Mouse (Mus musculus): ENCODE results near the gene Taldo1.
"Not testable (repeated sequence)": the region's sequence is repeated elsewhere in the genome, so short reads cannot be mapped to it uniquely, and the experiment has no call there.

Gene Taldo1

DNA sequence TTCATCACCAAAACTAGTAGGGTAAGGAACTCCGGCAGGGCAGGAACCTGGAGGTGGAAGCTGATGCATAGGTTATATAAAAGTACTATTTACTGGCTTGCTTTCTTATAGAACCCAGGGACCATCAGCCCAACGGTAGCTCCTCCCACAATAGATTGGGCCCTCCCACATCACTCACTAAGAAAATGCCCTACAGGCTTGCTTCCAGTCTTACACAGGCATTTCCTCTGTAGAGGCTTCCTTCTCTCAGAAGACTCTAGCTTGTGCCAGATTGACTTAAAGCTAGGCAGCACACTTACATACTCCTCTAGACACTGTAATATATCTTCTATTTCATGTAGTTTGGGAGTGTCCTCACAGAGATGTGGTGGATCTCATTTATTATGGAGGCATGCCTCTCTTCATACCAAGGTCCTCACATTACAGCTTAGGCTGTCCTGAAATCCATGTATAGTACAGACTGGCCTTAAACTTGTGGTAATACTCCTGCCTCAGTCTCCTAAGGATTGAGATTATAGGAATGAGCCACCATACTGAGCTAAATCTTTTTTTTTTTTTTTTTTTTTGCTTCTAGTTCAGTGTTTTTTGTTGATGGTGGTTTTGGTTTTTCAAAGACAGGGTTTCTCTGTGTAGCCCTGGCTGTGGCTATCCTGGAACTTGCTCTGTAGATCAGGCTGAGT, 4.1 kb upstream of the Taldo1 start:
- peak; percentile 37 for DNase-seq (ENCODE audit: low read depth)

DNA sequence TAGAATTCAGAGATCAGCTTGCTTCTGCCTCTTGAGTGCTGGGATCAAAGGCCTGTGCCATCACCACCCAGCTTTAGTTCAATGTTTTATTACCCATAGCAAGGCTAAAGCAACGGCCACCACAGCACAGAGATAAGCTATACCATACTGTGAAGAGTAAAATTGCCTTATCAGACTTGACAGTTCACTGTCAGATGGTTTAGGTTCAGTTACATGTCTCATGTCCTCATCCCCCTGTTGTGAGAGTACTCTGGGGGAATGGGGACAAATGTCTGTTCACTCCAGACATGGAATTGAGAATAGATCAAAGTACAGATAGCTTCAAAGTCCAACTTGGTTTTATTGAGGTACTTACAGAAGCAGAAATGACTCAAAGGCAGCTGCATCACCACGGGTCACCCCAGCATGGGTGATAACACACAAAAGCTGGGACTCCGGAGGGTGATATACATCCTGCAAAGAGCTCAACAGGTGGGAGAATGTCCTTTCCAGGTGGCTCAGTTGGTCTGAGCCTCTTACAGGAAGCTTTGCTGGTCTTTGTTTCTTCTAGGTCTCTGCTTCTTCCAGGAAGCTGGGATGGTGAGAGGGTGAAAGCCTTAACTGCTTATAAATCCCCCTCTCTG, 3.4 kb upstream of the Taldo1 start:
- no peak for DNase-seq (ENCODE audit: low read depth)

DNA sequence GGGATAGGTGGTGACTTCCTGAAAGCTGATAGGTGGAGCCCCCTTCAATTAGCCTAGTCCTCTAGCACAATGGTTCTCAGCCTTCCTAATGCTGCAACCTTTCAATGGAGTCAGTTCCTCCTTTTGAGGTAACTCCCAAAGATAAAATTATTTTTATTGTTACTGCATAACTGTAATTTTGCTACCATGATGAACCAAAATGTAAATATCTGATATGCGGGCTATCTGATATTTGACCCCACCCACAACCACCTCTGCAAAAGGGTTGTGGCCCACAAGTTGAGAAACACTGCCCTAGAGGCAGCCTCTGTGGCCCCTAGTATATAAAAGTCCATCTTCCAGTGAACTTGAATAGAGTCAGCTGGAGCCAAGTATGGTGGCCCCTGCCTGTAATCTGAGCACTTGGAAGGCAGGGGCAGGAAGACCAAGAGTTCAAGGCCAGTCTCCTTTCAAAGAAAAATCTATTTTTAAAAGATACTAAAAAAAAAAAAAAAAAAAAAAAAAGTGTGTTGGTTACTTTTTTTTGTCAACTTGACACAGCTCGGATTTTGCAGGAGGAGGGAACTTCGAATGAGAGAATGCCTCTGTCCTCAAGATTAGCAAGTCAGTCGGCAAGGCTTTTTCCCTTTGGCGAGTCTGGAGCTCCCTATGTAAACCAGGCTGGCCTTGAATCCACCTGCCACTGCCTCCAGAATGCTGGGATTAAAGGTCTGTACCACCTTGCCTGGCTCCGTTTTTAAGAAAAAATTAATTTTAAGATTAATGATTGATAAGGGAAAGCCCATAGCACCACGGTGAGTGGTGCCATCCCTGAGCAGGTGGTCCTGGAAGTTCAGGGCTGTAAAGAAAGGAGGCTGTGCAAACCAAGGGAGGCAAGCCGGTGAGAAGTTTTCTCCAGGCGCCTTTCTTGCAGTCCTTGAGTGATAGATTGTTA, 1.4 kb upstream of the Taldo1 start:
- no peak for DNase-seq (ENCODE audit: low read depth)

DNA sequence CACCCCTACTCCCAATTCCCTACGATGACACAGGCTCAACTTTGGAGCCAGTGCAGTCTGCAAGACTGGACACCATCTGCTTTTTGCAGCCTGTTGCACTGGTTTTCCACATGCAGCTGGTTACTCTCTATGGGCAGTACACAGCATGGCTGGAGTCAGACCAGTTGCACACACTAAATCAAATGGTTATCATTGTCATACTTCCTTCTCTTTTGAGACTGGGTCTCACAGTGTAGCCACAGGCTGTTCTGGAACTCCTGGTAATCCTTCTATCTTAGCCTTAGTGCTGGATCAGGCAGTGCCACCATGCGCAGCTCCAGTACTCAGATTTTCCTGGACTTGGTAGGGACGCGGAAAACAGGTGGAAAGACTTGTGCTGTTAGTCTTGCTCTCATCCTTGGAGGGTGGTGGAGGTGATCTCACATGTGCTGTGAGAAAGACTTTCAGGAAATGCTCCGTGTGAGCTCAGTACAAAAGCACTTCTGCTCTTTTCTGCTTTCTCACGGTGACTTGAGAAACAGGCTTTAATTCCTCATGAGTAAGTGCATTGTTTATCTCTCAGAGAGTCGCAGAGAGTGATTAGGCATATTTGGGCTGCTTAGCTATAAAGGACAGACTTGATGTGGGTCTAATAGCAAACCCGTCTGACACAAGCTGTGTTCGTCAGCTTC, 688 bp downstream of the Taldo1 start:
- DNase-seq (ENCODE audit: low read depth) = peak; percentile 39

DNA sequence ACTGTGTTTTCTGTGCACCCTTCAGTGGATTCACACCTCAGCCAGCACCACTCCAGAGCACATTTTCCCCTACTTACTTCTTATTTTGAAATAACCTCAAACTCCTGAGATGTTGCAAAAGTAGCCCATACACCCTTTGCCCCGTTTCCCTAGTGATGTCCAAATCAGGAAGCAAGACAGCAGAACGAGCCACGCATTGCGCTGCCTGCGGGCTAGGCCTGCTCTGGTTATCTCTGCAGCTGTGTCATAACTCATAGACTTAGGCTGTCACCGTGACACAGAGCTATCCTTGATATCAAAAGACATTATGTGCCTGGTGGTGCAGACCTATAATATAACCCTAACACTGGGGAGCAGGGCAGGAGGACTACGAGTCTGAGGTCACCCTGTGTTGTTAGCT, 2.2 kb downstream of the Taldo1 start:
- DNase-seq (ENCODE audit: low read depth) = no peak

DNA sequence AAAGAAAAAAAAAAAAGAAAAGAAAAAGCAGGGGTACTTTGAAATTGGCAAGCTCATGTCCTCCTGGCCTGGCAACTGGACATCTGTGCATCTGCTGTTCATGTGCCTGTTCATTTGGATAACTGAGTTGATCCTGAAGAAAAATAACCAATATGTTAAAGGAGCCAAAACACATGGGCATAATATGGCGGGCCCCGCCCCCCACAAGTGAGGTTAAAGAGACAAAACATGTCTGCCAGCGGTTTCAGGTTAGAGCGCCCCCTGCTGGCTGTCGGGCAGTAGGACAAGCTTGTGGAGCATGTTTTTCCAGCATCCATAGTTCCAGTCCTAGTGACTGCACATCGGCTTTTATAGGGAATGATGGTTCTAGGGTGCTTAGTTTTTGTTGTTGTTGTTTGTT, 2.8 kb downstream of the Taldo1 start:
- peak; percentile 90 for DNase-seq (ENCODE audit: low read depth)

DNA sequence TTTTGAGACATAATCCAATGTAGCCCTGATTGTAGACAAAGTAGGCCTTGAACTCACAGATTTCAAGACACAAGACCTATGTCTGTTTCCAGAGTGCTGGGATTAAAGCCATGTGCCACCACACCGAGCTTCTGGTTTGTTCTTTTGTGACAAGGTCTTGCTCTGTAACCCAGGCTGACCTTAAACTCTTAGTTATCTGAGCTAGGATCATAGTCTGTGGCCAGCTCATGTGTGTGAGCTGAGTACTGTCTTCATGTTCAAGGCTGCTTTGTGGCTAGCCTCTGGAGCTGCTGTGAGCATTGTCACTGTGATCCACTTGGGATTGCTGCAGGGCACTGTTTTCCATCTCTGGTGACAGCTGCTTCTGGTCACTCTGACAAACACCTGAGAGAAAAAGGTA, 3.3 kb downstream of the Taldo1 start:
- no peak for DNase-seq (ENCODE audit: low read depth)

DNA sequence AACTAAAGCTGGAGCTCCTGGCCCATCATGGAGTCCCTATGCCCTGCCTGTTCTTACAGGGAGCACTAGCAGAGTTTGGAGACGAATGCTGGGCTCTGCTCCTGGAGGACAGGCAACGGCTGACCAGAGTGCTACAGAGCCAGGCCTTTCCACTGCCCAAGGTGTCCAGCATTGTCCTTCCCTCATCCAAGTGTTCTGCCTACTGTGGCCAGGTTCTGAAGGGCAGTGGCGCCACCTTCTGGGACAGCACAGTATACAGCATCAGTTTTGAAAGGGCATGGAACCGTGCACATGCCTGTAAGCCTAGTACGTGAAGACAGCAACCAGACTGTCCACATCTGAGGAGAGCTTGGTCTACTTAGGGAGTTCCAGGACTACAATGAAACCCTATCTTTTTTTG, 11.3 kb downstream of the Taldo1 start:
- DNase-seq (ENCODE audit: low read depth) = peak; percentile 70

DNA sequence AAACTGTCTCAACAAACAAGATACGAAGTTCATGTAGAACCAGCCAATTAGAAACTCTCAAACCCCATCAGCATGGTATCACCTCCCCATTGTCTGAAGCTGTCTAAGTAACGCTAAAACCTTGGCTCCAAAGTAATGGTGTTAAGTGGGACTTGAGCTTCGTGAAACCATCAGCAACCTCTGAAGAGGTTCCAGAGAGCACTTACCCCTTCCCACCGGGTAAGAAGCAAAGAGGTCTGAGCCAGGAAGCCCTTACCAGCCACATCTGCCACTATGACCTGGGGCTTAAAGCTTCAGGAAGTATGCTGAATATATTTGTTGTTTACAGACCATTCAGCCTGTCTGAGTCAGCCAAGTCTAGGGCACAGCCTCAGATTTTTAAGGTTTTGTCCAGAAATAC, 13.5 kb downstream of the Taldo1 start:
- no peak for DNase-seq (ENCODE audit: low read depth)

DNA sequence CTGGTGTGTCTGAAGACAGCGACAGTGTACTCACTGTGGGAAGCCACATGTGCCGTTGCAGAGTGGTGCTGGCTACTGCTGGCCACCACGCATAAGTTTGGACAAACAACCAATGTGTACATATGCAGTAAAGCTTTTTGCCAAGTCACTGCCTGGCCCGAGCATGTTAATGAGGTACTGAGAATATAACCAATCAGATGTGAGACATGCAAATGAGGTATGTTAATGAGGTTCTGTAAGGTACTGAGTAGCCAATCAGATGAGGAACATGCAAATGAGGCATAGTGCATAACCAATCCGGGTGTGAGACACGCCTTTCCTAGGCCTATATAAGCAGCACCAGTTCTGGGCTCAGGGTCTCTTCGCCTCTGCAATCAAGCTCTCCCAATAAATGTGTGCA, 15.7 kb downstream of the Taldo1 start:
- DNase-seq (ENCODE audit: low read depth) = not testable (repeated sequence)

DNA sequence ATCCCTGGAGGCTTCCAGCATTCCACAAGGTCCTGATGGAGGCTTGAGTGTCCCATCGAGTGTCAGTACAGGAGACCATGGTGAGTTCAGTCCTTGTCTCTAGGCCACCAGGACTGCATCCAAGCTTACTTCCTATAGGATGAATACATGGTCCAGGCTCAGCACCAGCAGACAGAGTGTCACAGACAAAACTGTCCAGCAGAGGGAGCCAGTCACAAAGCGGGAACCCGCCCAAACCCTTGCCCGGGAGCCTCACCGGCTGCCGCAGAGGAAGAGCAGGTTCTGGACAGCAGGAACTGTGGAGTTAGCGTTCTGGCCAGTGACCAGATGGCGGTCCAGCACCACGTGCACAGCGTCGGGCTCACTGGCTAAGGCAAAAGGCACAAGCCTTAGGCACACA, 16.8 kb downstream of the Taldo1 start:
- peak; percentile 90 for DNase-seq (ENCODE audit: low read depth)

DNA sequence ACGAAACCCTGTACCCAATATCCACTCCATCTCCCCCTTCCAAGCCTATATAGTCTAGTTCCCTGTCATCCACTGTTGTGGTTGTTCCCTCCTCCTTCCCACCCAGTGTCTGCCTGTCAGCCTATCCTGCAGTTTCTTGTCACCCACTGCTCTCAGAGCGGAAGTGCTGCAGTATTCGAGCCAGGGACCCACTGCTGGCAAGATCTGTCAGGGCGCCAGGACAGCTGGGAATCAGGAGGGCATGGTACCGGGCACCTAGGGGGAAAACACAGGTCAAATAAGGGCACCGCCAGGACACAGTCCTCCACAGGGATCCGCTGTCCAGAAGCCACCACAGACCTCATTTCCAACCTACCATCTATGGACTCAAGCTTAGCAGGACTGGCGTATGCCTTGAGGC, 18.6 kb downstream of the Taldo1 start:
- DNase-seq (ENCODE audit: low read depth) = no peak

DNA sequence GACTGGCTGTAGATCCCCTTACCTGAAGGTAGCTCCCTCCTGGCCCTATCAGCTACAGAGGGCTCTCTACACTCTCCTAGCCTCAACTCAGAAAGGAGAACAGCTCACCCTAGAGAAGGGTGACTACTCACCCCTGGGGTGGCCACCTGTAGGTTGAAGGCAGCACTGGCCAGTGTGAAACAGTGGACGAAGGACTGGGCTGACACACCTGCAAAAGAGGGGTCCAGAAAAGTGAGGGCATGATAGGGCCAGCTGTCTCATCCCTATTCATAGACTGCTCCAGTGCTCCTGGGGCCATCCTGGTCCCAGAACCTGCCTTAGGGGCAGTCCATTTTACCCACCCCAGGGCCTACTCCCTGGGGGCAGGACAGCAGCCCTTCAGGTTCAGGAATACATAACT, 19.7 kb downstream of the Taldo1 start:
- DNase-seq (ENCODE audit: low read depth) = no peak

DNA sequence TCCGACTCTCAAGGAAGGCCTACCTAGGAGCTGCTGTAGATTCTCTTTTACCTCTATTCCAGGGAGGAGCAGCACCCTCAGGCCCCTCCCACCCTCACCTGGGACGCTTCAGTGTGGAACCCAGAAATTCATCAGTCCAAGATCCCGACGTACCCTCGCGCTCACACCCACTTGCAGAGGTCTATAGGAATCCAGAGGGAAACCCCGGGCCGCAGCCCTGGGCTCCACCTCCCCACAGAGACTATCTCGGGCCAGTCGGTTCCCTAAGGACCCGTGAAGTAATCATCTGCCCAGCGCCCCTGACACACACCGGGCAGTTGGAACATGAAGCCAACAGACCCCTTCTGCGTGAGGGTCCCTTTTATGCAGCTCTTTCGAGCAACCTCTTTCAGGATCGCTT, 21.3 kb downstream of the Taldo1 start:
- no peak for DNase-seq (ENCODE audit: low read depth)

DNA sequence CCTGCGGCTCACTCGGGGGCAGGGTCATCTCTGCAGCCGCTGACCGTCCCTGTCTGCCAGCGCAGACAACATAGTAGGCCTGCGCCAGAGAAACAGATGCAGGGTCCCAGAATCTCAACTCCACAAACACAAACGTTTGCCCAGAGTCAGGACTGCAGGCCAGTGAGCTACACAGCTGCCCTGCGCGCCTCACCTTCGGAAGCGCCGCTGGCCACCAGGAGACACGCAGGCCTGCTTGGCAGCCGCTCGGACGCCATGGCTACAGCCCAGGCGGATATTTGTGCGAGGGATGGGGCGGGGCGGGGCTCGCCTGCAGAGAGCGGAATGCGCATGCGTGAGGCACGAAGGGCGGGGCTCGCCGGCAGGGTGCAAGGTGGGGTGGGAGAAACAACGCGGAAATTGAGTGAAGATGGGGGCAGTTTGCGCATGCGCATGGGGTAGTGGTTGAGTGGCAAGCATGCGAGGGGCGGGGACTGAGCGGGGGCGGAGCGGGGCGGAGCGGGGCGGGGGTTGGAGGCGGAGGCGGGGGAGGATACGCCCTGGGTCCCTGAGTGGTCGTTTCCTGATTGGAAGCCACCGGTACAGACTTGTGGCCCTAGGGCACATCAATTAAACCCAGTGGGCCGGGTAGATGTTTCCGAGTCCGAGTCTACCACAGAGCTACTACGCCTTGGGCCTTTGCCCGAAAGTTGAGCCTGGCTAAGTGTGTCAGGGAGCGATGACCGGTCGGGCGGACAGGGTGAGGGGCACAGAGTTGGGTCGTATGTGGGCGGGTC, 22.0 kb downstream of the Taldo1 start, which contains the start of gene Gatd1:
TSS of gene Gatd1 (minus strand) at position 328 of the 776 bp plus-strand sequence.
- peak; percentile 100 for DNase-seq (ENCODE audit: low read depth)

DNA sequence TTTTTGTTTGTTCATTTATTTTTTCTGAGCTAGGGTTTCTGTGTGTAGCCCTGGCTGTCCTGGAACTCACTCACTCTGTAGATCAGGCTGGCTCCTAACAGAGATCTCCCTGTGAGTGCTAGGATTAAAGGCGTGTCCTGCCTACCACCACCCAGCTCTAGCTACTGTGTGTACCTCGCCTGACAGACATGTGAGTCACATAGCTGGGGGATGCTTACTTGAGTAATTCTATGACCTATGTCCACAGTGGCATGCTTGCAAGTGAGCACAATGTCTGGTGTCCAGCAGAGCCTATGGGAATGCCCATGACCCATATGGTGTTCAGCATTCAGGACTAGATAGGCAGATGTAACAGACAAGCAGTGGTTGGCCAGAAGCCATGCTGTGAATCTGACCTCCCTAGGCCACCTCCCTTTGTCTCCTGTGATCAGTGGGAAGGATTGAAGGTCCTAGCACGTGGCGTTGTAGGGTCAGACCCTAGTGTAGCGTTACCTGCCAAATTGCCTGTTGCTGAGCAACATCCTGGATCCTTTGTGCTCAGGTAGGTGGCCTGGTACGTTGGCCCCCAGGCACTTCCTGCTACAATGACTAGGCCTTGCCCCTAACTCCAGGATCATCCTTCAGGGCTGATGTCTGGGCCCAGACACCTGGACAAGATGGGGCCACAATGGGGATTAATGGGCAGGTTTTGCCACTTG, 24.3 kb downstream of the Taldo1 start:
- no peak for DNase-seq (ENCODE audit: low read depth)

DNA sequence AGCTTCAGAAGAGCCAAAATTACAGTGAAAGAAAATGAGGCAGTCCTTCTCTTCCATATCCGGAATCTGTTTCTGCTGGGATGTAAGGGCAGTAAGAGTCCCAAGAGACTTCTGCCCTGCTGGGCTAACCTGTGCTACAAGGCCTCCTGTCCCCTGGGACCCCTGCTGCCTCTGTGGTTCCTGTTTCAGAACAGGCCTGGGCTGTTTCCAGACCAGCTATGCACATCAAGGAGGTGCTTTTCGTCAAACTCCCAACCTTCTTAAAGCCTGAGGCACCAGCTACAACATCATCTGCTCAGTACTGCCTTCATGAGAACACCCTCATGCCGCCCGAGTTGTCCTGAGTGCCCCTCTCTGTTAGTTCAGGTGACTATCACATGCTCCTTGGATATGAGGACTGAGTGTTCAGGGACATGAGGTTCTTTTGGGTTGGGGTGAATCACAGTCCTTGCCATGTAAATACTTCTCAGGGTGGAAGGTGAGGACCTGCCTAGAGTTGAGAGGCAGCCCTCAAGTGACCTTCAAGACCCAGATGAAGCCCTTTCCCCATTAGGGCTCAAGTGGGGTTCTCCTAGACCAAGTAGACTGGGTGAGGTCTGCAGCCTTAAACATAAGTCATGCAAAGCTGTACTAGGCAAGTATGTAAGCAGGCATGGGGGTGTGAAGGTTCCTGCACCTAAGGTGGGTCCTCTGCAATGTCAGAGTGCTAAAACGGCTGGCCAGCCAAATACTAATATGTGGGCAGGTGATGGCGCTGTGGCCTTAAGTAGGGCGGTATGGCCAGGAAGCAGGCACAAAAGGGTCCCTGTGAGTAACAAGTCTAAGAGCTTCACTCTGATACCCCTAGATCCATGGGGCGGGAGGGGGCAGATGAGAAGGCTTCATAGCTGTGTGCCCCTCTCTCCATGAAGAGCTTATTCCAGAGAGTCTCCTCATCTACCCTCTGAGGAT, 26.0 kb downstream of the Taldo1 start:
- DNase-seq (ENCODE audit: low read depth) = no peak

DNA sequence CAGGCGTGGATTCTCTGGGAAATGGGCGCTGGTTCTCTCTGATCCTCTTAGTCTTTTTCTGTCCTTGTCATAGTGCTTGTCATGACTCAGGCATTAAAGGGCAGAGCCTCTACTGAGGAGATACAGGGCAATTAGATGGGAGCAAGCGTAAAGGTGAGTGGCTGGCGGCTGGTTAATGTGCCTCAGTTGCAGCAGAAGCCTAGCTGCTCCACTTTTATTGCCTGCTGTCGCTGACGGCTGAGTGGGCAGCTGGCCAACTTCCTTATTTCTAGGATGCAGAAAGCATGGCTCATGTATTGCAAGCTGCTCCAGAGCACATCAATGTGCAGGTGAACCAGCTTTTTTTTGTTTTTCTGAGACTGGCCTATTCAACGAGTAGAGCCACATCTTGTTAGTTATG, 27.0 kb downstream of the Taldo1 start:
- DNase-seq (ENCODE audit: low read depth) = no peak

DNA sequence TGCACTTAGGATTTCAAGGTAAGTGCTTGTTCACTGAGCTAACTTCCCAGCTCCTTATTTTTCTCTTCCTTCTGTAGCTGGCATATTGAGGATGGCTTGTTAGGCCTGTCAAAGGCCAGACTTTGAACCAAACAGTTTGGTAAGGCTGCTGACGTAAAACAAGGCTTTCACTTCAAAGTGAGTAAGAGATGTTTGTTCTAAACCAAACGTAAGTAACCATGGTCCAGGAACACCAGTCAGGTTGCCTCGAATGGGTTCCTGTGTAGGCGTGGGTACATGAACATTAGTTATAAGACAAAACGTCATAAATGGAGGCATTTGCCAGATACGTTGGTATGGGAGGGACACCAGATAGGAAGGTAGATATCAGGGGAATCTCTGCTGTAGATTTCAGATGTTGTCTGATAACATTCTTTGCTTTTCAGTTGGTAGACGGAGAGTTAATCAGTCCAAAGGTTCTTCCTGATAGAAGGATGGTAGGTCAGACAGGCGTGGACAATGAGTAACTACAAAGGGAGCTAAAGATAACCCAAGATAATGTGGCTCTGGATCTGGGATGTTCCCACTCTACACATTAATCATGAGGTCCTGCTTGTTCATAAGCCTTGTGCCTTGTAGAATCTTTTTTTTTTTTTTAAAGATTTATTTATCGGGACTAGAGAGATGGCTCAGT, 28.2 kb downstream of the Taldo1 start:
- DNase-seq (ENCODE audit: low read depth) = no peak
